Mouse (Mus musculus): Measurements from ENCODE around the gene Timm29. TPM values are rescaled to one million over a fixed set of nuclear protein-coding genes. Genes with fewer than 3 reads are reported as not detected.

Gene Timm29
- polyA plus RNA-seq, 1 experiment from 2014 or later: 57.9 TPM

DNA sequence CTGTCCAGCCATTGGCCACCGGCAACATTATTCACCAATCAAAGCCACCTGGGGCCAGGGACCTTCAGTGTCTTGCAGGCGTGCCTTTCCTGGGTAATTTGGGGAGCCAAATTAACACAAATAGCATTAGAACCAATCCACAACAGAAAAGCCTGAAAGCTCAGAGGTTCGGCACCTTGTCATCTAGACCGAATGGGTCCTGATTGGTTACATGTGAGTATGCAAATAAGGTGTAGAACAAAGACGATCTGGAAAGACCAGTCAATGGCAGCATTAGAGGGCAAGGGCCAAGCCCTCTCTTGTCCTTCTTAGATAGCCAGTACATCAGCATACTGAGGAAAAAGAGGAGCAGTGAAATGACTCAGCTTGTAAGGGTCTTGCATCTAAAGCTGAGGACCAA, 13.3 kb downstream of the Timm29 start:
- ATAC-seq (ENCODE audit: low FRiP score) (no peak), DNase-seq (ENCODE audit: low spot score, missing footprints) (no peak)
- Histone ChIP-seq H3K4me1 (ENCODE audit: control insufficient read depth, insufficient read depth, low read length) (no peaks in the 10 kb centered on the region), H3K4me3 (ENCODE audit: low read depth, low read length) (no peak overlapping the region), H3K9ac (ENCODE audit: low read length) (no peak overlapping the region), H3K36me3 (ENCODE audit: control insufficient read depth, insufficient read depth, low read length) (no peaks in the 10 kb centered on the region), H3K27me3 (ENCODE audit: control insufficient read depth, insufficient read depth, low read length) (no peaks in the 10 kb centered on the region), H3K4me2 (no peak overlapping the region), H3K27ac (ENCODE audit: low read depth, low read length) (no peak overlapping the region), H3K9me3 (ENCODE audit: control insufficient read depth, low read length) (no peaks in the 10 kb centered on the region)
- 71% methylated on average over 5 of the region's 5 CpGs for WGBS

DNA sequence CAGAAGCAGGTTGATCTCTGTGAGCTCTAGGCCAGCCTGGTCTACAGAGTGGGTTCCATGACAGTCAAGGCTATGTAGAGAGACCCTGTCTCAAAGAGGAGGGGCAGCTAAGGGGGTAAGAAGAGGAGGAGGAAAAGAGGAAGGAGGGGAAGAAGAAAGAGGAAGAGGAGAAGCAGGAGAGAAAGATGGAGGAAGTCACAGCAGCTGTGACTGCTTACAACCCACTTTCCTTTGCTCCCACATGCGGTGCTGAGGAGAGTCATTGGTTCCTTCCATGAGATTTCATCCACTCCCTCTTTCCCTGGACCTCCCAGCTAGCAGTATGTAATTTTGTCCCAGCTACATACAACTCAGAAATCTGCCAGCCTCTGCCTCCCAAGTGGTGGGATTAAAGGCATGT, 14.1 kb downstream of the Timm29 start:
- H3K9ac ChIP-seq (ENCODE audit: low read length): no peak overlapping the region
- H3K9me3 ChIP-seq (ENCODE audit: control insufficient read depth, low read length): no peaks in the 10 kb centered on the region
- no peaks in the 10 kb centered on the region for H3K4me1 ChIP-seq (ENCODE audit: control insufficient read depth, insufficient read depth, low read length)
- no peak overlapping the region for H3K4me2 ChIP-seq
- no peak overlapping the region for H3K27ac ChIP-seq (ENCODE audit: low read depth, low read length)
- no peaks in the 10 kb centered on the region for H3K36me3 ChIP-seq (ENCODE audit: control insufficient read depth, insufficient read depth, low read length)
- 81% methylated on average over 1 of the region's 1 CpGs for WGBS
- H3K4me3 ChIP-seq (ENCODE audit: low read depth, low read length): no peak overlapping the region
- no peak for DNase-seq (ENCODE audit: low spot score, missing footprints)
- no peak for ATAC-seq (ENCODE audit: low FRiP score)
- no peaks in the 10 kb centered on the region for H3K27me3 ChIP-seq (ENCODE audit: control insufficient read depth, insufficient read depth, low read length)

DNA sequence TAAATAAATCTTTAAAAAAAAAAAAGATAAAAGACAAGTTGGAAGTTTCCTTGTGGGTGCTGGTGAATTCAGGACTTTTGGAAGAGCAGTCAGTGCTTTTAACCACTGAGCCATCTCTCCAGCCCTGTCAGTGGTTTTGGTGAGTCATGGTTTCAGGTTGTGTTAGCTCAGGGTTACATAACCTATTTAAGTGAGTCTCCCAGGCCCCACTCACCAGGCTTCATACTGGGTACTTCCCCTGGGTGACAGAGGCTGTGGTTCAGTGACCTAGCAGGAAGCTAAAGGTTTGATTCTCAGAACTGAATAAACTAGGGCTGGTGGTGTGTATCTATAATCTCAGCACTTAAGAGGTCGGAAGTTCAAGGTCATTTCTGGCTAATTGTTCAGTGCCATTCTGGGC, 17.3 kb downstream of the Timm29 start:
- WGBS: 93% methylated on average over 1 of the region's 1 CpGs
- ATAC-seq (ENCODE audit: low FRiP score) (no peak), DNase-seq (ENCODE audit: low spot score, missing footprints) (no peak)
- Histone ChIP-seq H3K9ac (ENCODE audit: low read length) (no peak overlapping the region), H3K4me2 (no peak overlapping the region), H3K27ac (ENCODE audit: low read depth, low read length) (no peak overlapping the region), H3K9me3 (ENCODE audit: control insufficient read depth, low read length) (no peaks in the 10 kb centered on the region), H3K27me3 (ENCODE audit: control insufficient read depth, insufficient read depth, low read length) (no peaks in the 10 kb centered on the region), H3K4me3 (ENCODE audit: low read depth, low read length) (no peak overlapping the region), H3K36me3 (ENCODE audit: control insufficient read depth, insufficient read depth, low read length) (no peaks in the 10 kb centered on the region), H3K4me1 (ENCODE audit: control insufficient read depth, insufficient read depth, low read length) (peaks cover 2% of the 10 kb centered on the region; the same call in 1 of the 2 replicates)

DNA sequence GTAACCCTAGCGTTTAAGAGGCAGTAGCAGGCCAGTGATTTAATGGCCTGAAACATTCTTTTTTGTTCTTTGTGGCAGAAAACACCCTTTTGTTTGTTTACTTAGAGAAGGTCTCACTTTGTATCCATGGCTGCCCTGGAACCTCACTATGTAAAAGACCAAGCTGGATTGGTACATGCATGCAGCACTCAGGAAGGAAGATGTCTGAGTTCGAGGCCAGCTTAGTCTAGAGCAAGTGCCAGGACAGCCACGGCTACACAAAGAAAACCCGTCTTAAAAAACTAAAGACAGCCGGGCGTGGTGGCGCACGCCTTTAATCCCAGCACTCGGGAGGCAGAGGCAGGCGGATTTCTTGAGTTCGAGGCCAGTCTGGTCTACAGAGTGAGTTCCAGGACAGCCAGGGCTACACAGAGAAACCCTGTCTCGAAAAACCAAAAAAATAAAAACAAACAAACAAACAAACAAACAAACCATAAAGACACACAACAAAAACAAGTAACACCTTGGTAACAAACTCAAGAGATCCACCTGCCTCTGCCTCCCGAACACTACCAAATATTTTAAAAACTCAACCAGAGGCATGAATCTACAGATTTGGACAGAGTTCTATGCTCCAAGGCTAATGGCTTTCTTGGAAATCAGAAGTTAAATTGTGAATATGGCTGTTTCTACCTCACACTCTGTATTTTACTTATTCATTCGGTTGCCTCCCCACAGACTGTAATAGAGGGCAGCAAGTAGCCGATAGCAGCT, 22.5 kb downstream of the Timm29 start:
- peak overlapping the region; percentile 60 for H3K4me3 ChIP-seq (ENCODE audit: low read depth, low read length)
- ATAC-seq (ENCODE audit: low FRiP score): no peak
- 81% methylated on average over 15 of the region's 15 CpGs for WGBS

DNA sequence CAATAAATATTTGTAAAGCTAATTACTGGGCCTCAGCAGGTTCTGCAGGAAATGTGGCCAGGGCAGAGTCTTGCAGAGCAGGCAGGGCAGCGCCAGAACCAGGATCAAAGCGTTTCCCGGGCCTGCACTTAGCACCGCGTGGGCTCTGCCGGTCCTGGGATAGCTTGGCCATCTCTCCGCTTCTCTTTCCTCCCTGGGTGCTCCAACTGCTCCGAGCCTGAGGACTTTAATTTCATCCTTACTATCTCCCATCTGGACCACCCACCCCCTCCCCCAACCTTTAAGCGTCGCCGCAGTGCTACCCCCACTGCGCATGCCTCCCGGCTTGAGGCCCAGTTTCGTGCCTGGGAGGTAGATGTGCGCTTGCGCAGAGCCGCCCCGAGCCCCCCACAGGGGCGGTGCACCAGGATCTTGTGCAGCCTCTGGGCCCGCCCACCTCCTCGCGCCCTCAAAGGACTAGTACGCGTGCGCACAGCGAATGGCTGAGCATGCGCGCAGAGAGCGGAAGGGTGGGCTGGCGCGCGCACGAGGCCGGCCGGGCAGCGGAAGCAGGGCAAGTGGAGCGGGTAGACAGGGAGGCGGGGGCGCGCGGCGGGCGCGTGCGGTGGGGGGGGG, 23.2 kb downstream of the Timm29 start, which contains the start of gene Smarca4:
Smarca4 (plus strand) TSS at position 553 of the 615 bp plus-strand sequence.
- Histone ChIP-seq H3K36me3 (ENCODE audit: control insufficient read depth, insufficient read depth, low read length) (no peaks in the 10 kb centered on the region; the same call in 1 of the 2 replicates), H3K4me3 (ENCODE audit: low read depth, low read length) (peak within 1 kb of the TSS; percentile 60), H3K4me2 (peak within 1 kb of the TSS; percentile 61), H3K4me1 (ENCODE audit: control insufficient read depth, insufficient read depth, low read length) (peaks cover 13% of the 10 kb centered on the region), H3K27ac (ENCODE audit: low read depth, low read length) (peak within 1 kb of the TSS; percentile 92), H3K9me3 (ENCODE audit: control insufficient read depth, low read length) (no peaks in the 10 kb centered on the region), H3K27me3 (ENCODE audit: control insufficient read depth, insufficient read depth, low read length) (no peaks in the 10 kb centered on the region), H3K9ac (ENCODE audit: low read length) (peak within 1 kb of the TSS; percentile 86)
- DNase-seq (ENCODE audit: low spot score, missing footprints): peak; percentile 100
- peak; percentile 96 for ATAC-seq (ENCODE audit: low FRiP score)
- under 1% methylated on average over 40 of the region's 45 CpGs for WGBS

More for the DNA sequence above, 22.5 kb downstream of the Timm29 start:
- H3K36me3 ChIP-seq (ENCODE audit: control insufficient read depth, insufficient read depth, low read length): no peaks in the 10 kb centered on the region; the same call in 1 of the 2 replicates
- peak overlapping the region; percentile 92 for H3K27ac ChIP-seq (ENCODE audit: low read depth, low read length)
- no peak for DNase-seq (ENCODE audit: low spot score, missing footprints)
- no peaks in the 10 kb centered on the region for H3K27me3 ChIP-seq (ENCODE audit: control insufficient read depth, insufficient read depth, low read length)
- H3K4me1 ChIP-seq (ENCODE audit: control insufficient read depth, insufficient read depth, low read length): peaks cover 13% of the 10 kb centered on the region
- no peaks in the 10 kb centered on the region for H3K9me3 ChIP-seq (ENCODE audit: control insufficient read depth, low read length)
- peak overlapping the region; percentile 80 for H3K9ac ChIP-seq (ENCODE audit: low read length)
- H3K4me2 ChIP-seq: peak overlapping the region; percentile 54

DNA sequence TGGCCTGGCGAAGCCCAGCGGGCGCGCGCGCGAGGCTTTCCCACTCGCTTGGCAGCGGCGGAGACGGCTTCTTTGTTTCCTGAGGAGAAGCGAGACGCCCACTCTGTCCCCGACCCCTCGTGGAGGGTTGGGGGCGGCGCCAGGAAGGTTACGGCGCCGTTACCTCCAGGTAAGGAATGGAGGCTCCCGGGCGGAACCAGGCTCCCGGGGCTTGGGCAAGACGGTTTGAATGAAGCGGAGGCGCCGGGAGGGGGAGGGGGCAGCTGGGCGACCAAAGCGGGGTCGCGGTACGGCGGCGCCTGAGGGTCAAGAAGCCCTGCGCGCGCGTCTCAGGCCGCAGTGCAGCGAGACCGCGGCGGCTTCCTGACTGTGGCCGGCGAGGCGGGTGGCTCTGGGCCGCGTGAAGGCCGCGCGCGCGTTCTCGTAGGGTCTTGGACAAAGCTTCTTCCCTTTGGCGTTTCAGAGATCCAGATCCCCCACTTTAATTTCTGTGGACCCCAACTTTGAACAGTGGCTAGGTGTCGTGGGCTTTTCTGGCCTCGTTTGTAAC, 23.8 kb downstream of the Timm29 start:
- peak overlapping the region; percentile 86 for H3K9ac ChIP-seq (ENCODE audit: low read length)
- H3K36me3 ChIP-seq (ENCODE audit: control insufficient read depth, insufficient read depth, low read length): no peaks in the 10 kb centered on the region; the same call in 1 of the 2 replicates
- no peaks in the 10 kb centered on the region for H3K27me3 ChIP-seq (ENCODE audit: control insufficient read depth, insufficient read depth, low read length)
- H3K9me3 ChIP-seq (ENCODE audit: control insufficient read depth, low read length): no peaks in the 10 kb centered on the region
- DNase-seq (ENCODE audit: low spot score, missing footprints): peak; percentile 99
- peak overlapping the region; percentile 60 for H3K4me3 ChIP-seq (ENCODE audit: low read depth, low read length)
- peak overlapping the region; percentile 61 for H3K4me2 ChIP-seq
- under 1% methylated on average over 53 of the region's 57 CpGs for WGBS
- ATAC-seq (ENCODE audit: low FRiP score): peak; percentile 85
- peaks cover 13% of the 10 kb centered on the region for H3K4me1 ChIP-seq (ENCODE audit: control insufficient read depth, insufficient read depth, low read length)
- H3K27ac ChIP-seq (ENCODE audit: low read depth, low read length): peak overlapping the region; percentile 87

DNA sequence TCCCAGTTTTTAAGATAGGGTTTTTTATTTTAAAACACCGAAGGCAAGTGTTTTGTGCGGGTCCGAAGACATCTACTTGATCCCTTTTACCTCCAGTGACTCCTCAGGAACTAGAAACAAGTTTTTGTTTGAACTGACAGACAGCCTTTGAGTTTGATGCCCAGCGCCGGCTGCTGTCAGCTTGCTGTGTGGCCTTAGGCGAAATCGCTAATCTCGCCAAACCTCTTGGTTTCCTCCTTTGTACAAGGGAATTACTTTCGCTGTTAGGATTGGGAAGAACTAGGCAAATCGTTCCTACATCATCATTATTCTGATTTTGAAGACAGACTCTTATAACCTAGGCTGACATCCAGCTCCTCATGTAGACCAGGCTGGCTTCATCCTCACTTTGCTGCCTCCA, 24.5 kb downstream of the Timm29 start:
- Histone ChIP-seq H3K27ac (ENCODE audit: low read depth, low read length) (peak overlapping the region; percentile 87), H3K4me2 (peak overlapping the region; percentile 61), H3K9me3 (ENCODE audit: control insufficient read depth, low read length) (no peaks in the 10 kb centered on the region), H3K36me3 (ENCODE audit: control insufficient read depth, insufficient read depth, low read length) (no peaks in the 10 kb centered on the region; the same call in 1 of the 2 replicates), H3K4me1 (ENCODE audit: control insufficient read depth, insufficient read depth, low read length) (peaks cover 13% of the 10 kb centered on the region), H3K27me3 (ENCODE audit: control insufficient read depth, insufficient read depth, low read length) (no peaks in the 10 kb centered on the region), H3K9ac (ENCODE audit: low read length) (peak overlapping the region; percentile 86), H3K4me3 (ENCODE audit: low read depth, low read length) (peak overlapping the region; percentile 60)
- DNase-seq (ENCODE audit: low spot score, missing footprints): peak; percentile 93
- no peak for ATAC-seq (ENCODE audit: low FRiP score)
- 8% methylated on average over 10 of the region's 10 CpGs for WGBS

DNA sequence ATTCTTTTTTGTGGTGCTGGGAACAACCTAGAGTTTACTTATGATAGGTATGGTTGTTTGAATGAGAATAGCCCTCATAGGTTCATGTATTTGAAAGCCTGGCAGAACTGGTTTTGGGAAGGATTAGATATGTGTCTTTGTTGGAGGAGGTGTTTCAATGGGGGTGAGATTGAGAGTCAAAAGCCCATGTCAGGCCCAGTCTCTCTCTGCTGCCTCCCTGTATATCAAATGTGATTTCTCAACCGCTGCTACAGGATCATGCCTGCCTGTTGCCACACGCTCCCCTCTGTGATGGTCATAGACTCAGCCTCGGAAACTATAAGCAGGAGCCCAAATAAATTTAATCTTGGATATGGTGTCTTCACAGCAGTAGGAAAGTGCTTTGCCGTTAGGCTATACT, 27.7 kb downstream of the Timm29 start:
- Histone ChIP-seq H3K4me3 (ENCODE audit: low read depth, low read length) (no peak overlapping the region), H3K9ac (ENCODE audit: low read length) (no peak overlapping the region), H3K4me1 (ENCODE audit: control insufficient read depth, insufficient read depth, low read length) (peaks cover 11% of the 10 kb centered on the region; the same call in 1 of the 2 replicates), H3K27me3 (ENCODE audit: control insufficient read depth, insufficient read depth, low read length) (no peaks in the 10 kb centered on the region), H3K4me2 (no peak overlapping the region), H3K36me3 (ENCODE audit: control insufficient read depth, insufficient read depth, low read length) (no peaks in the 10 kb centered on the region; the same call in 1 of the 2 replicates), H3K9me3 (ENCODE audit: control insufficient read depth, low read length) (no peaks in the 10 kb centered on the region), H3K27ac (ENCODE audit: low read depth, low read length) (no peak overlapping the region)
- ATAC-seq (ENCODE audit: low FRiP score) (no peak), DNase-seq (ENCODE audit: low spot score, missing footprints) (no peak)
- 89% methylated on average over 4 of the region's 4 CpGs for WGBS

DNA sequence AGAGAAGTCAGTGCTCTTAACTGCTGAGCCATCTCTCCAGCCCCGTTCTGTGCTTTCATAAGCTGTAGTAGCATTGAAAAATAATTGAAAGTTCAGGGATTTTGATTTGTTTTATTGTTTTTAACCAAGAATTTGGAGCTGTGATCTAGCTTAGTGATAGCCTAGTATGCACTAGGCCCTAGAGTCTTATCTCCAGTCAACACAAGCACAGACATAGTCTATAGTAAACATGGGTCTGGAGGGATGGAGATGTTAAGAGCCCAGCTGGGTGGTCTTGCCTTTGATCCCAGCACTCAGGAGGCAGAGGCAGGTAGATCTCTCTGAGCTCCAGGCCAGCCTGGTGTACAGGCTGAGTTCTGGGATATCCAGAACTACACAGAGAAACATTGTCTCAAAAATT, 30.2 kb downstream of the Timm29 start:
- no peaks in the 10 kb centered on the region for H3K27me3 ChIP-seq (ENCODE audit: control insufficient read depth, insufficient read depth, low read length)
- no peaks in the 10 kb centered on the region; the same call in 1 of the 2 replicates for H3K36me3 ChIP-seq (ENCODE audit: control insufficient read depth, insufficient read depth, low read length)
- DNase-seq (ENCODE audit: low spot score, missing footprints) (no peak), ATAC-seq (ENCODE audit: low FRiP score) (no peak)
- no peaks in the 10 kb centered on the region for H3K9me3 ChIP-seq (ENCODE audit: control insufficient read depth, low read length)
- no peak overlapping the region for H3K27ac ChIP-seq (ENCODE audit: low read depth, low read length)
- peaks cover 7% of the 10 kb centered on the region; the same call in 1 of the 2 replicates for H3K4me1 ChIP-seq (ENCODE audit: control insufficient read depth, insufficient read depth, low read length)
- H3K9ac ChIP-seq (ENCODE audit: low read length): no peak overlapping the region
- H3K4me2 ChIP-seq: no peak overlapping the region
- WGBS: 95% methylated on average over 1 of the region's 1 CpGs
- no peak overlapping the region for H3K4me3 ChIP-seq (ENCODE audit: low read depth, low read length)

Data from midbrain, embryonic 11.5 days (tissue).